Mouse (Mus musculus): ENCODE measurements around the gene Stpg3. TPM values are rescaled to one million over a fixed set of nuclear protein-coding genes. Genes with fewer than 3 reads are reported as not detected.

Stpg3 gene
- total and polyA plus RNA-seq, 3 experiments, result 0.07 TPM; not detected in 2

- H3K27ac ChIP-seq (ENCODE audit: control insufficient read depth, low read depth, low read length), result peak overlapping the region; percentile 100
- H3K4me1 ChIP-seq (ENCODE audit: control insufficient read depth in 1 of 2, insufficient read depth in 2 of 2, low read length in 2 of 2), result peaks cover 6 to 18% of the 10 kb centered on the region in 2 experiments; a peak in 3 of 4 replicates
- H3K36me3 ChIP-seq (ENCODE audit: control insufficient read depth in 1 of 2, insufficient read depth in 2 of 2, low read length in 2 of 2), result peaks cover 6 to 8% of the 10 kb centered on the region in 2 experiments
- peak; percentile 99 for DNase-seq (ENCODE audit: low read depth, low spot score)
- H3K27me3 ChIP-seq (ENCODE audit: control insufficient read depth in 1 of 2, insufficient read depth in 2 of 2, low read length in 2 of 2), result no peaks in the 10 kb centered on the region
- no peaks in the 10 kb centered on the region for H3K9me3 ChIP-seq (replicated peaks; ENCODE audit: insufficient read depth, low read length)
- H3K9ac ChIP-seq (ENCODE audit: control insufficient read depth, low read depth, low read length, poor library complexity, severe bottlenecking), result peak overlapping the region; percentile 99
- peaks cover 17% of the 10 kb centered on the region for H3K79me2 ChIP-seq (ENCODE audit: control insufficient read depth, insufficient read depth, low read length, poor library complexity)
- H3K4me3 ChIP-seq (ENCODE audit: control insufficient read depth in 1 of 2, insufficient read depth in 1 of 2, low read depth in 2 of 2, low read length in 2 of 2), result peak overlapping the region; percentile 65 to 93
- TF ChIP-seq GABPA (IDR thresholded peaks at IDR 0.05; ENCODE audit: low read depth, low read length), result no peak
- peak; percentile 12; the same call in 1 of the 2 replicates for TF ChIP-seq TCF12 (IDR thresholded peaks at IDR 0.05; ENCODE audit: low read depth, low read length)
- no peak for TF ChIP-seq TAL1 (IDR thresholded peaks at IDR 0.05; ENCODE audit: low read length)
- TF ChIP-seq MYC (IDR thresholded peaks at IDR 0.05; ENCODE audit: low read depth, low read length), result no peak; the same call in 1 of the 2 replicates
- TF ChIP-seq USF1 (IDR thresholded peaks at IDR 0.05; ENCODE audit: low read depth, low read length), result 0 out of 2 replicates have a peak, but pooled peaks have one; percentile 9
- no peak; the same call in 1 of the 2 replicates for TF ChIP-seq POLR2AphosphoS2 (IDR thresholded peaks at IDR 0.05; ENCODE audit: low read length)
- peak; percentile 57 for TF ChIP-seq ZNF384 (IDR thresholded peaks at IDR 0.05; ENCODE audit: low read depth, low read length)
- no peak for TF ChIP-seq TBP (IDR thresholded peaks at IDR 0.05; ENCODE audit: low read depth, low read length)
- TF ChIP-seq HCFC1 (IDR thresholded peaks at IDR 0.05; ENCODE audit: low read depth, low read length), result peak; percentile 74
- no peak for TF ChIP-seq MEF2A (IDR thresholded peaks at IDR 0.05; ENCODE audit: extremely low read depth, insufficient replicate concordance, low read depth, low read length, poor library complexity, severe bottlenecking)
- no peak for TF ChIP-seq EP300 (IDR thresholded peaks at IDR 0.05; ENCODE audit: low read depth in 1 of 2, low read length in 2 of 2)
- TF ChIP-seq BHLHE40 (IDR thresholded peaks at IDR 0.05; ENCODE audit: borderline replicate concordance, low read depth, low read length), result no peak
- TF ChIP-seq RCOR1 (IDR thresholded peaks at IDR 0.05; ENCODE audit: low read depth, low read length), result no peak
- peak; percentile 80 for TF ChIP-seq CHD2 (IDR thresholded peaks at IDR 0.05; ENCODE audit: low read length)
- peak; percentile 8; the same call in 1 of the 2 replicates for TF ChIP-seq ETS1 (IDR thresholded peaks at IDR 0.05; ENCODE audit: low read depth, low read length)
- TF ChIP-seq ELF1 (IDR thresholded peaks at IDR 0.05; ENCODE audit: low read depth, low read length), result peak; percentile 73
- no peak; a peak in 1 of 4 replicates for TF ChIP-seq POLR2A (IDR thresholded peaks at IDR 0.05; ENCODE audit: control insufficient read depth in 1 of 2, insufficient read depth in 1 of 2, low read depth in 1 of 2, low read length in 2 of 2, poor library complexity in 1 of 2)
- no peak; the same call in 1 of the 2 replicates for TF ChIP-seq KAT2A (conservative IDR thresholded peaks at IDR 0.05; ENCODE audit: low read depth, low read length)
- no peak for TF ChIP-seq E2F4 (IDR thresholded peaks at IDR 0.05; ENCODE audit: borderline replicate concordance, low read depth, low read length)
- TF ChIP-seq SIN3A (IDR thresholded peaks at IDR 0.05; ENCODE audit: low read length), result peak; percentile 59; the same call in 1 of the 2 replicates
- no peak for TF ChIP-seq RAD21 (IDR thresholded peaks at IDR 0.05; ENCODE audit: low read depth, low read length)
- TF ChIP-seq ZKSCAN1 (IDR thresholded peaks at IDR 0.05; ENCODE audit: low read depth, low read length), result no peak
- TF ChIP-seq NELFE (IDR thresholded peaks at IDR 0.05; ENCODE audit: low read depth, low read length), result no peak
- no peak for TF ChIP-seq JUND (IDR thresholded peaks at IDR 0.05; ENCODE audit: low read depth, low read length)
- peak; percentile 53; the same call in 1 of the 2 replicates for TF ChIP-seq ZMIZ1 (IDR thresholded peaks at IDR 0.05; ENCODE audit: low read depth, low read length)
- no peak for TF ChIP-seq MAFK (IDR thresholded peaks at IDR 0.05; ENCODE audit: borderline replicate concordance, low read depth, low read length)
- TF ChIP-seq CHD1 (IDR thresholded peaks at IDR 0.05; ENCODE audit: low read depth, low read length), result peak; percentile 77; the same call in 1 of the 2 replicates
- peak; percentile 74 for TF ChIP-seq MXI1 (IDR thresholded peaks at IDR 0.05; ENCODE audit: low read depth, low read length)
- TF ChIP-seq MAZ (IDR thresholded peaks at IDR 0.05; ENCODE audit: low read depth, low read length), result peak; percentile 84; the same call in 1 of the 2 replicates
- no peak for TF ChIP-seq UBTF (IDR thresholded peaks at IDR 0.05; ENCODE audit: borderline replicate concordance, insufficient read depth, low read depth, low read length)
- peak; percentile 30; the same call in 1 of the 2 replicates for TF ChIP-seq MAX (IDR thresholded peaks at IDR 0.05; ENCODE audit: low read length)
- no peak for TF ChIP-seq SMC3 (IDR thresholded peaks at IDR 0.05; ENCODE audit: low read depth, low read length)
- TF ChIP-seq NRF1 (IDR thresholded peaks at IDR 0.05; ENCODE audit: insufficient read depth, low read depth, low read length, poor library complexity, severe bottlenecking), result peak; percentile 72
- no peak for TF ChIP-seq ZC3H11A (IDR thresholded peaks at IDR 0.05; ENCODE audit: low read depth, low read length)
Measured at GRCm38 (mm10) chr2:25224766-25225752, 10.6 kb upstream of the Stpg3 start.
